Mouse (Mus musculus) cerebellum, adult 18-20 months (tissue): ENCODE data around the gene Jakmip3.

Experiments used
- DNase-seq, 2 experiments: peaks; one replicate each; pipeline ENCODE4 v3.0.0; 2021

Gene Jakmip3

DNA sequence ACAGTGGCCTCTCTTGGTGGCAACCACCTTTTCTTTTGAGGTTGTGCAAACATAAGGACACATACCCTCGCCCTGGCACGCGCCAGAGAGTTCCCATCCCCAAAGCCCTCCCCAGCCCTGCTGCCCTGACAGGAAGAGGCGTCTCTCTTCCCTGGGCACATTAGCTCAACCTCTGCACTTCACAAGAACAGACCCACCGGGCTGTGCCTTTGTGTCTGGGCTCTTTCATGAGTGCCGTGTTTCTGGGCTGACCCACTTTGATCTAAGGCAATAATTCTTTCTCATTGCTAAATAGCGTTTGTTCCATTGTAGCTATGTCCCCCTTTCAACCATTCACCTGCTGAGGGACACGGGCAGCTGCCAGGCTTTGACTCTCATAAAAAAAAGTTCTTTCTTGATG is 7.8 kb downstream of the Jakmip3 start:
- DNase-seq, result no peak

- DNase-seq, result peak; percentile 52 to 63
Measured at GRCm38 (mm10) chr7:138955787-138956186, 15.3 kb downstream of the Jakmip3 start.

- DNase-seq, result no peak
Measured at GRCm38 (mm10) chr7:138957106-138957505, 16.6 kb downstream of the Jakmip3 start.

DNA sequence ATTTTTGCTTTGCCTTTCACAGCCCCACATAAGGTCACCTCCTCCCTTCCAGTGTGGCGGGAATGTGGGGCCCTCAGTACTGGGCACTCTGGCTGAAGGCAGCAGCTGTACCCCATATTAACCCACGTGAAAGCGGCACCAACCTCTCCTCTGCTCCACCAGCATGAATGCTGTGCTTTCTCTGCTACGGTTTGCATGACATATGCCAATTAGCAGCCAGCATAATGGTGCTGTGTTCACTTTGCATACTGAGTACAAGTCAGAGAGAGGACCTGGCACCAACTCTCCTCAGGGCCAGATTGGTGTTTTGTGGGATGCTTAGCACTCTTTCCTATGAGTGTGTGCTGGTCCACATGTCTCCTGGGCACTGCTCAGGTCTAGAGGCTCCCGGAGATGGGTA is 19.2 kb downstream of the Jakmip3 start:
- no peak for DNase-seq

GRCm38 (mm10) chr7:138963756-138964155 is 23.2 kb downstream of the Jakmip3 start:
- no peak for DNase-seq

DNA sequence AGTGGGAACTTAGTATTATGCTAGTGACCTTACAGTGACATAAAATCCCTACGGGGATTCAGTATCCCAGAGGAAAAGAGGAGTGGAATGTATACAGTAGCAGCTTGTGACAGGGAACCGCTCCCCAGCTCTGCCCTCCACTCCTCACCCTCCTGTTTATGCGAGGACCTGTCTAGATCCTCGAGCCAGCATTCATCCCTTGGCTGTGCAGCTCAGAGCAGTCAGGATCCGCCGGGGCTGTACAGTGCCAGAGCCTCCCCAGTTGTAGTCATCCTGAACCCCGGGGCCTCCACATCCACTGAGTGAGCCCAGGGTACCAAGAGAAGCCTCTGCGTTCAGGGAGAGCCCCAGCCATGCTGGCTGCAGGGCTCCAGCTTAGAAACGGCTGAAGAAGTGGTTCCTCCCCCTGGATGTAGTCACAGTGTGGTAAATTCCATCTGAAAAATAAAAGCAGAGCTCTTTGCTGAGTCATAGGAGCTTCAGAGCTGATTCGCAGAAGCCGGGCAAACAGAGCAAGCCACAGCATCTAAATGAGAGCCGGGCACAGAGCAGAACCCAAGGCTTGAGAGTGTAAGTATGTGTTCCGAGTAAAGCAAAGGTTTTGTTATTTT is 27.6 kb downstream of the Jakmip3 start:
- DNase-seq, result no peak

DNA sequence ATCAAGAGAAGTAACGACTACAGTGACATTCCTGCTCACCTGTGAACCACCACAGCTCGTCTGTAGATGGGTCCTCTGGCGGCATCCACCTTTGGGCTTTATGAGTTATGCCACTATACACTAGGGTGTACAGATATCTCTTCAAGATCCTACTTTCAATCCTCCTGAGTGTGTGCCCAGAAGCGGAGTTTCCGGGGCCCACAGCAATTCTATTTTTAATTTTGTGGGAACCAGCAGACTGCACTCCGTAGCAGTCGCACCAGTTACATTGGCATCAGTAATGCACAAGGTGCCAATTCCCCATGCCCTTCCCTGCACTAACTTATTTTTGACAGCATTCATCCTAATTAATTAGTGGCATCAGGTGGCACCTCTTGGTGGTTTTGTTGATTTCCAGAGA is 37.0 kb downstream of the Jakmip3 start:
- no peak for DNase-seq

DNA sequence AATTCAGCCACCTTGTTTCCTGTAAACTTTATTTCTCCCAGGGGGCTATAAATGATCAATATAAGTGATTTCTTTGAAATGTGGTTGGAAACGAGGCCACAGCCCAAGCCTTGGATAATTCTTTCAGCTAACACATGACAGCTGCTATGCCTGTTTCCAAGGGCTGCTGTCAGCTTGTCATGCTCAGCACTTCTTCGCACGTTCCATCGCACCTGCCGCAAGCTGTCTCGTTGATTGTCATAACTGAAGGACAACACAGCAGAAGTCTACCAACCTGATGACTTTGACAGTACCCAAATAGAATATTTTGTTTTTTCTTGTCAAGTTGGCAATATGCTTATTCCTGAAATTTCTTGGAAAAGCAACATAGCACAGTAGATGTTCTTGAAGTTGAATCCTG is 44.0 kb downstream of the Jakmip3 start:
- DNase-seq, result no peak

DNA sequence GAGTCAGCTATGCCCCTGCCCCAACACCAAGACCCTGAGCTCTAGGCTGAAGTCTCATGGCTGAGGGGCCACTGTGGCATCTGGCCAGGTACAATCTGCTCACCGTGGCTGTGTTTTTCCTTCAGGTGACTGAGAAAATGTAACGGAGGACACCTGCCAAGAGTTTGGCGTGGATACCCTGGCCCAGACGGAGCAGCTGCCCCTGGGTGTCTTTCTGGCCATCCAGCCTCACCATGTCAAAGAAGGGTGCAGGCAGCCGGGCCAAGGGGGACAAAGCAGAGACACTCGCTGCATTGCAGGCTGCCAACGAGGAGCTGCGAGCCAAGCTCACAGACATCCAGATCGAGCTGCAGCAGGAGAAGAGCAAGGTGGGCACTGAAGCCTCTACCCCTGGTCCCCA is 48.6 kb downstream of the Jakmip3 start:
- peak; percentile 37 to 41 for DNase-seq

GRCm38 (mm10) chr7:139002692-139003091 is 62.2 kb downstream of the Jakmip3 start:
- no peak for DNase-seq

GRCm38 (mm10) chr7:139003250-139003649 is 62.7 kb downstream of the Jakmip3 start:
- no peak for DNase-seq

DNA sequence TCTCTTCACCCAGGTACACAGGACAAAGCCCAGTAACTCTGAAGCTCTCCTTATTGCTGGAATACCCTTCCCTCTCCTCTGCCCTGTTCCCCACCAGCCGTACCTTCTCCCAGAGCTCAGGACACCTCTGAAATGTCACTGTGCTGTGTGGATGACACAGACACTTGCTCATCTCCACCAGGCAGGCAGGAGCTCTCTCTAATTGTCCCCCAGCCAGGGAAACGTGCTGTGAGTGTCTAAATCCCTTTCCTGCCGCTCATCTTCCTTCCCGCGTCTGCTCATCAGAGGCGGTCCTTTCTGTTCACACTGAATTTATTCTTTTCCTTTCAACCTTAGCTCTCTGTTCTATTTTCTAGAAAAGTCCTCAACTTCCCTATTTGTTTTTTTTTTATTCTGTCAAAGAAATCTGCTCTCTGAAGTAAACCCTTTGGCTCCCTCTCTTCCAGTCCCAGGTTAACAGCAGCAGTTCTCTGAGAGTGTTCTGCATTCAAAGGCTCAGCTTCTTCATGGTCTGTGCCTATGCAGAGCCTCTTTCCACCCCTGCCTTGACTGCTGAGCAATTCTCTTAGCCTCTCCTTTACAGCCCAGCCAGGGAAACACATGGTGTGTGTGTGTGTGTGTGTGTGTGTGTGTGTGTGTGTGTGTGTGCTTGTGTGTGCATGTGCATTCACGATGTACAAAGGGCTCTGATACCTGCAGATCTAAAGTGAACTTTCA is 69.4 kb downstream of the Jakmip3 start:
- DNase-seq, result peak; percentile 26 to 32

DNA sequence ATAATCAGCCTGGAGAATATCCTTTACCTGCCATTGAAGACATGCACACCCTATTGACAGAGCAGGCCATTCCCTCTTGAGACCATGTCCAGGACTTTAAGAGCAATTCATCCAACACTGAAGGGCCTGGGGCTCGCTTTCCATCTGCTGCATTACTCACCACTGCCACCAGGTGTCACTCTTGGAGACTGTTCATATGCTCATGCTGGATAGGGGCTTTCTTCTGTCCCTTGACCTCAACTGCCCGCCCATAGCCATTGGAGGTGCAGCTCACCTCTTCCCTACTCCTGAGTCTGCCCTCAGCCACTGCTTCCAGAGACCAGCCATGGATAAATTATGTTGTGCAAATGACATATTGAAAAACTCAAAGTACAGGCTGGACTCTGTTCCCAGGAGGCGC is 70.5 kb downstream of the Jakmip3 start:
- DNase-seq, result peak; percentile 56 to 71

GRCm38 (mm10) chr7:139011586-139011985 is 71.1 kb downstream of the Jakmip3 start:
- no peak for DNase-seq

- DNase-seq, result no peak
Measured at GRCm38 (mm10) chr7:139012767-139013369, 72.3 kb downstream of the Jakmip3 start.

DNA sequence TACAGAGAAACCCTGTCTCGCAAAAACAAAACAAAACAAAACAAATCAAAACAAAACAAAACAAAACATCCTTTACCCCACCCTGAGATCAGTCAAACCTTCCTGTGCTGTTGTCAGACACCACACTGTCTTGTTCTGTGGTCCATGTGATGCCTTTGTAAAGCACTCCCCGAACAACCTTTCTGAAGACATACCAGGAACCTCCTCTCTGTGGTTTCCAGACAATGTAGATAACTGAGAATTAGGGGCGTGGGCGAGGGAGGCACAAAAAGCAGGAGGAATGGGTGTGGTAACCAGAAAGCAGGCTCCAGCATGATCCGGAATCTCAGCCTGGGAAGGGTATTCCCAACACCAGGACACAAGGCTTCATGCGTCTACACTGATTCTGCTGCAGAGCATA is 74.6 kb downstream of the Jakmip3 start:
- no peak for DNase-seq

GRCm38 (mm10) chr7:139016288-139016687 is 75.8 kb downstream of the Jakmip3 start:
- no peak for DNase-seq

DNA sequence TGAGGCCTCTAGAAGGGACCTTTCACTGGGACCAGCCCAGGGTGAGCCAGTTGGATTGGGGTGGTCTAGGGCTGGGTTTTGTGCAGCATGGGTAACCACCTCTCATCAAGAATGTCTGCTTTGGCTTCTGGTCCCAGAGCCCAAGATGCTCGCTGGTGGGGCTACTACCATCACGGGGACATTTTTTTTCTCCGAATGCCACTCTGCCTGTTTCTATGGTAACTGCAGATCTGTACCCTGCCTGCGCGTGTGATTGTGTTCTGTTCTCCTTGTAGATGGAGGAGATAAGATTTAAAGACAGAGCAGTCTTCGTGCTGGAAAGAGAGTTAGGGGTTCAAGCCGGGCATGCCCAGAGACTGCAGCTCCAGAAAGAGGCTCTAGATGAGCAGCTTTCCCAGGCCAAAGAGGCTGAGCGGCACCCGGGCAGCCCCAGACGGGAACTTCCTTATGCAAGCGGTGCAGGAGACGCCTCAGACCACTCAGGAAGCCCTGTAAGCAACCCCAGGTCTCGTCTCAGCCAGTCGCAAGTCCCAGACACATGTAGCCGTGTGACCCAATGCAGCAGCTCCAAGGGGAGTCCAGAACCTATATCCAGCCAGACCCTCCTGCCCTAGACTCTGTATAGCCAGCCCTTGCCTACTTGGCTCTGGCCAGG is 76.8 kb downstream of the Jakmip3 start:
- DNase-seq, result no peak

DNA sequence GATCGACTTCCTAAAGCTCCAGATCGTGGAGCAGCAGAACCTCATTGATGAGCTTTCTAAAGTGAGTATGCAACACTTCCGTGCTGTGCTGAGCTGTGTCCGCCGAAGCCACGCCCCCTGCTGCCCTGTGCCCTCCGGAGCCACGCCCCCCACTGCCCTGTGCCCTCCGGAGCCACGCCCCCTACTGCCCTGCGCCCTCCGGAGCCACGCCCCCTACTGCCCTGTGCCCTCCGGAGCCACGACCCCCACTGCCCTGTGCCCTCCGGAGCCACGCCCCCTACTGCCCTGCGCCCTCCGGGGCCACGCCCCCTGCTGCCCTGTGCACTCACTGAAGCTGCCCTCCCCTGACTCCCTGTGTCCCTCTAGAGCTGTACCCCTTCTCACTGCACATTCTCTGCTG is 80.4 kb downstream of the Jakmip3 start:
- DNase-seq, result no peak

- DNase-seq, result no peak
Measured at GRCm38 (mm10) chr7:139021326-139021725, 80.8 kb downstream of the Jakmip3 start.

- DNase-seq, result no peak
Measured at GRCm38 (mm10) chr7:139027136-139027535, 86.6 kb downstream of the Jakmip3 start.

DNA sequence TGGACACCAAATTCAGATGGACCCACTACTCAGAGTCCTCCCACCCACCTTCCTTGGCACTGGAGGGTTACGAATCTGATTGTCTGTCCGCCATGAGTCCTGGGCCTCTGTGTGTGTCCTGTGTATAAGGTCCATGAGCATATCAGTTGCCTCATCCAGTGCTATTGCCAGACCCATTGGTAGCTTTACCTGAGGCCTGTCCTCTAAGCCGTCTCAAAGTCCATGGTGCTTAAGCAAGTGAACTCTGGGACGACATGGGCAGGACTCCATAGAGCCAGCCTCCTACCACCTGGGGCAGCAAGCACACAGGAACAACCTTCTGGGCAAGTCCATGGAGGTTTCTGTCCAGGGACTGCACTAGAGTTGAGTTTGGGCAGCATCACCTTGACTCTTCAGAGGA is 90.7 kb downstream of the Jakmip3 start:
- DNase-seq, result no peak

DNA sequence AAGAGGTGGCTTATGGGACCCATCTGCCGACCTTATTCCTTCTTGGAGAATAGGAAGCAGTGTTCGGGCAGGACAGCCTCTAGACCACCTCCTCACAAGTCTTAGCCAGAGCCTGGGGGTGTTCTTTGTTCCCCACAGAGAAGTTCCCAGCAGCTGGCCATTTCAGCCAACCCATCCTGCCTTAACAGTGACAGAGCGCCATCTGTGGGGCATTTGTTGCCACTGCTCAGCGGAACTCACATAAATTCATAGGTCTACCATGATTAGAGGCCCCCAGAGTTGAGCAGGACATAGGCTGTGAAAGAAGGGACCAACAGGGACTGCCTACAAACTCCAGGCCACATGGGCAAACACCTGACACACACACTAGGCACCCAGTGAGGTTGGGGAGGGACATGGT is 122.9 kb downstream of the Jakmip3 start:
- no peak for DNase-seq

DNA sequence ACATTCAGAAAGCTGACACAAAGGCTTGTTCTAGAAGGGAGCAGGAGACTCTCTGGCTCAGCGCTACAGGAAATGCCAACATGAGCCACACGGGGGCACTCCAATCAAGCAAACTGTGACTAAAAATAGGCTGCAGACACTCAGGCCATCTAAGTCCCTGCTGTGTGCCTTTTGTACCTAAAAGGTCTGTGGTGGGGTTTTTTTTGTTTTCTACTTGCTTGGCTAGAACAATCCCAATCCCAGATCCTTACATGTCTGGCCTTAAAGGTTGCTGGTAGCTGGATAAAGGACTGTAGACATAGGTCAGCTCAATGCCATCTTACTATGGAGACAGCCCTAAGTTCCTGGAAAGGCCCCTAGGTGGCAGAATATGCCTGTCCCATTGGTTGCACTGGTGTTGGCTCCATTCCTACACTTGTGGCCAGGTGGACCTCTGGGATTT is 127.7 kb downstream of the Jakmip3 start:
- DNase-seq, result peak; percentile 87 to 90
